Mouse (Mus musculus): Measurements from ENCODE around the gene Slc22a4.
A peak's percentile ranks its signal among the peaks of the same experiment; 100 is the strongest.

Slc22a4 gene

DNA sequence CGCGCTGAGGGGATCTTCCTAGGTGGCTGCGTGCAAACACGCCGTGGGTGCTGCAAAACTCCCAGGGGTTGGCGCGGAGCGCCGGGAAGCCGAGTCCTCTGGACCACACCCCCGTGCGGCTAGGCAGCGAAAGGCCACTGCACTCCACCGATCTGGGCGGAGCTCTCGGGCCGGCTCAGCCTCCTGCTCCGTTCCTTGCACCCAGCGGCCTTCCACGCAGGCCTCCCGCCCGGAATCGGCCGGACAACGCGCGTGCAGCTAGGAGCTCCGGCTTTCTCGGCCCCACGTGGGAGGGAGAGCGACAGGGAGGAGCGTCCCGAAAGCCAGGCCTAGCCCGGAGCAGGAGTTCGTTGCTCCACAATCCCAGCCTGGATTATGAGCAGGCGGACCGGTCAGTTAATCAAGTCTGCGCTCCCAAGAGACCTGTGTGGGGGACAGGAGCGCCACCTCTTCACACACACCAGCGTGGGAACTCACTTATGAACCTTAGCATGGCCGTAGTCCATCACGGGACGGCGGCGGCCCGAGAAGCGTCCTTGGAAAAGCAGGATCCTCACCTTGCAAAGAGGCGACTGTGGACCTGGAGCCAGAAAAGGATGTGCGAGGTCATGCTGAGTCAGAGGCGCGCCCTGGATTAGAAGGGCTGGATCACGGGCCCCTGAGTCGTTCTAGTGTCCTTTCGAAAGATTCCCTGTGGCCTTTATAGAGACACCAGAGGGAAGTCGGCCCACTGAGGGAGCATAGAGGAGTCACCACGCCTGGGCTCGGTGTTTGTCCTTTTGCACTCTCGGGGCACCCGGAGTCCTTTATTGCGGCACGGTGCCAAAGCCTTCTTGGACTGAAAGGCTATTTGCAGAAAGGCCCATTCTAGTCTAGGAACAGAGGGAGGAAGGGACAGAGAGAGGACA lies at the start of gene Slc22a4:
TSS of gene Slc22a4 (minus strand) at position 47 of the 908 bp plus-strand sequence.
- ATAC-seq (ENCODE audit: insufficient number of reproducible peaks, low FRiP score, low TSS enrichment): peak; percentile 81

DNA sequence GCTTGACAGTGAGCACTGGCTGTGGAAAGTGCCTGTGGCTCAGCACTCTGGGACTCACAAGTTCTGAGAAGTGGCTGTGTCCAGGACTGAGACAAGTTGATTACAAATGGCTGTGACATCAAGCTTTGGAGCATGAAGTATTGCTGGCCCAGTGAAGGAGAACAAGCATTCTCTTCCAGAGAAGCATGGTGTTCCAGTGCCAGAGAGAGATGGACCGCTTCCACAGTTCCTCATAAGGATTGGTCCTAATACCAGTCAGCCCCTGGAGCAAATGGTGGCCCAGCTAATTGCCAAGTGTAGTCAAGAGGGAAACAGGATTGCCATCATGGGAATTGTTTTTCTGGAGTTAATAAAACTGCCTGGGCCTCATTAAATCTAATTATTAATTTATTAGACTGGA lies 48.2 kb upstream of the Slc22a4 start:
- ATAC-seq (ENCODE audit: insufficient number of reproducible peaks, low FRiP score, low TSS enrichment): no peak

GRCm38 (mm10) chr11:54075353-54075752 lies 47.5 kb upstream of the Slc22a4 start:
- ATAC-seq (ENCODE audit: insufficient number of reproducible peaks, low FRiP score, low TSS enrichment): no peak

- ATAC-seq (ENCODE audit: insufficient number of reproducible peaks, low FRiP score, low TSS enrichment): no peak
These were observed 45.4 kb upstream of the Slc22a4 start for GRCm38 (mm10) chr11:54073291-54073690.

DNA sequence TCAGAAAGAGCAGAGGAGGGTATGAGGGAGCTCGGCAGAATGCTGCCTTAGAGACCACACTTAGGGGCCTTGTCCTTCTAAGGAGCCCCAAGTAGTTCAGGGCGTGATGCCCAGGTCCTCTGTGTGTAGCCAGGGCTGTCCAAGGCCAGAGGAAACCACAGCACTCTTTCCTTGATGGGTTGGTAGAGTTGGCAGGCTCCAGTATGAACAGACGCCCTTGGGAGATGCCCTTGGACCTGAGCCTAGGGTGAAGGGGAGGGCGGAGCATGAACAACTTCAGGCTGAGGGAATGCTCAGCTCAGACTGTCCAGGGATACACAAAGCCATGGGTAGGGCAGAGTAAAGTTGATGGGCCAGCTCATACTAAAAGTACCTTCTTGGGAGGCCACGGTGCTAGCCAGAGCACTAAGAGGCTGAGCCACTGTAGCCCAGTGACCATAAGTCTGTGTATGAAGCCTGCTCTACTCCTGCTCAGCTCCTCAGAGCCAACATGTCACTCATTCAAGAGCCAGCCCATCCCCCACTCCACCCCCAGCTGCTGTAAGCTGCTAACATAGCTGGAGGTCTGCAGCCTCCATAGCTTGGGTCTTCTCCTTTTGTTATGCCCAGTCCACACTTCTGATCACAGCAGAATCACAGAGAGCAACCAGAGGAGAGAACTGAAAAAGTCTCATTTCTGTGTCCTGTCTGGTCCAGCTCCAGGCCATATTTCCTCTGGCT lies 44.0 kb upstream of the Slc22a4 start:
- ATAC-seq (ENCODE audit: insufficient number of reproducible peaks, low FRiP score, low TSS enrichment): peak; percentile 38; the same call in 1 of the 2 replicates

DNA sequence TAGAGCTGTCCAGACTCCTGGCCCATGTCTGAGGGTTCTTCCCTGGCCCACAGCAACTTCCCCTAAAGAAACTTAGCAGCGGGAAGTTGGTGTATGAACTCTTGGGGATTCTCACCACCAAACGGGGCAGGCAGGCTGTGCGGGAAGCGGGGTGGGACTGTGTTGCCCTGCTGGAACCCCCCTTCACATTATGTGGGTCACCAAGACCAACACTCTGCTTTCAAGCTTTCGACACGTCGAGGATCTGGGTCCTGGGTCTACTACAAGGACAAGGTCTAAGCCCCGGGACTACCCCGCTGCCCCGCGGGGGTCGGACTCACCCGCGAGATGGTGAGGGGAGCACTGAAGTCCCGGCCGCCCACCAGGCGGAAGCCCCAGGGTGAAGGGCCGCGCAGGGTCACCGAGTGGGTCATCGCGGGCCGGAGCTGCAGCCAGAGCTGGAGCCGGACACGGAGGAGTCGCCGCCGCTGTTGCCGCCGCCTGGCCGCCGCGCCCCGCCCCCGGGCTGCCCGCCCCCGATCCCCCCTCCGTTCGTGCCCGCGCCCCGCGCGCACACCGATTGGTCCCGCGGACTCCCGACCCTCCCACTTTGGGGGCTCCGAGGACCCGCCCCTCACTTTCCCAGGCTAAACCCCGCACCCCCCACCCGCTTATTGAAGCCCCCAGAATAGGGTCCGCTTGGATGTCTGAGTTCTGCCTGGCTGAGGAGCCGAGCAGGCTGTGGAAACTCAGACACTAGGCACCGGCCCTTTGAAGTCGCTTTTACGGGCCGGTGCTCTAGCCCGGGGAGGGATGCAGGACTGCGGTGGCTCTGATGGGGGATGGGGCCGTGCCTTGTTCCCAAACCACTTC lies 40.9 kb upstream of the Slc22a4 start, which contains the start of gene Pdlim4:
TSS of gene Pdlim4 (minus strand) at position 495 of the 852 bp plus-strand sequence.
- no peak for ATAC-seq (ENCODE audit: insufficient number of reproducible peaks, low FRiP score, low TSS enrichment)

DNA sequence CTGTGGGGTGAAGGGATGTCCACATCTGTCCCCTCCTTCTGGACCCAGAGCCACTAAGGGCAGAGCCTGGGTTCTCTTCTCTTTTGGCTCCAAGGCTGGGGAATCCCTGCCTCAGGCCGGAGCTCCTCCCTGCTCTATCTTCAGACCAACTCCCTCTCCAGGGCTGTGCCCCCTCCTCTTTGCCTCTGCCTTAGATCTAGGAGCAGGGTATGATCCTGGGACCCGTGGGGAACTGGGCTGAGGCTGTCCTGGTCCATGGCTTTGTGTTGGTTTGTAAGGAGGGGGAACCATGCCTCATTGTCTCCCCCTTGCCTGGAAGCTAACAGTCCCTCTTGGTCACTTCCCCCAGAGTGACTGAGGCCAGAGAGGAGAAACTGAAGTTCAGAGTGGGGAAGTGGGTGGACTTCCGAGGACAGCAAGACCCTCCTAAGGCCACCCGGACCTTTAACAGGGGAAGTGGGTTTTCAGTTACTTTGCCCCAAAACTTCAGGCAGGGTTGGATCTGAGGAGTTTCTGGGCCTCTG lies 40.2 kb upstream of the Slc22a4 start:
- no peak for ATAC-seq (ENCODE audit: insufficient number of reproducible peaks, low FRiP score, low TSS enrichment)

DNA sequence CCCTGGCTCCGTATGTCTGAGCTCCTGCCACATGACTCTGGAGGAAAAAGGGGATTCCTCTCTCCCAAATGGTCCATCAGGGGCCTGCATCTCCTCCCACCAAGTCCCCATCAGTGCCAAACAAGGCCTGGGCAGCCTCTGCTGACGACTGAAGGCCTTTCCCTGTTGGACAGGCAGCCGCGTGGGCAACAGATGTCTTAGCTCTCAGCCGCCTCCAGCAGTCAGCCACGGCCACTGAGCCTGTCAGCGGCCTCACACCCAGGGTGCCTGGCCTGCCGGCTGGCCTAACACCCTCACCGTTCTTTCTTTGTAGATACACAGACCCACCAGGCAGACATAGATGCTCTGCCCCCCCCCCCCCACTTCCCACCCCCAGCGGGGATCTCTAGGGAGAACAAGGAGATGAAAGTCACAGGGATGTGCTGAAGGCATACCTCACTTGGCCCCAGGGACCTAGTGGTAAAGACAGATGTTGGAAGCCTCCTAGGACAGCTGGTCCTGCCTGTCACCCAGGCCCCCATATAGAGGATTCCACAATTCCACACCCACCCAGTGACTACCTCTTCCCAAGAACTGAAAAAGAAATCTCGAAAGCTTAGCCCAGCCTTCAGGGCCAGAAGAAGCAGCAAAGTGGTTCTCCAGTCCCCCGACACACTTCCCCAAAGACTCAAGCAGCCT lies 39.6 kb upstream of the Slc22a4 start:
- no peak for ATAC-seq (ENCODE audit: insufficient number of reproducible peaks, low FRiP score, low TSS enrichment)

GRCm38 (mm10) chr11:54066400-54066799 lies 38.5 kb upstream of the Slc22a4 start:
- no peak for ATAC-seq (ENCODE audit: insufficient number of reproducible peaks, low FRiP score, low TSS enrichment)

- ATAC-seq (ENCODE audit: insufficient number of reproducible peaks, low FRiP score, low TSS enrichment): no peak
These were observed 38.0 kb upstream of the Slc22a4 start for GRCm38 (mm10) chr11:54065915-54066178.

DNA sequence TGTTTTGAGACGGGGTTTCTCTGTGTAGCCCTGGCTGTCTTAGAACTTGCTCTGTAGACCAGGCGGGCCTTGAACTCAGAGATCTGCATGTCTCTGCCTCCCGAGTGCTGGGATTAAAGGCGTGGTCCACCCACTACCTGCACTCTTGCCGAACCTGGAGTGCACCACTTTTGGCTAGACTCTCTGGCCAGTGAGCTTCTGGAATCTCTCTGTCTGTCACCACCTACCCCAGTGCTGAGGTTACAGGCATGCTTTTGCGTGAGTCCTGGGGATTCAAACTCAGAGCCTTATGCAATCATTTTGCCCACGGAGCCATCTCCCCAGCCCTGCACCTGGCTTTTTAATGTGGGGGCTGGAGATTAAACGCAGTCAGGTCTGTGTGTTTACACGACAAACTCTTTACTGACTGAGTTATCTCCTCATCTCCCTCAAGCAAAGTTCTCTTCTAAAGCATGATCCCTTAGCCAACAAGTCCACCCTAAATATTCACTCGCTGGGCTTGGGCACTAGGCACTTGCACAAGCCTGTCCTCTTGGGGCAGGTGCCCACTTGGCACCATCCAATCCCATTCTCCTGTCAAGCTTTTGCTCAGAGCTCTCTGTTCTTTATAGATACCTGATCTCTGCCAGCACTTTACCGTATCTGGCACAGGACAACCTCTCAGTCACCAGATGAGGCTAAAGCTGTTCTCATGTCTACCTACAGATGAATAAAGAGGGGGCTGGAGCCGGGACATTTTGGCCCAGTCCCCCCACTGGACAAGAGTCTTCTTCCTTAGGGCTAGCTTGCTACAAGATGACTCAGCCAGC lies 37.4 kb upstream of the Slc22a4 start:
- no peak for ATAC-seq (ENCODE audit: insufficient number of reproducible peaks, low FRiP score, low TSS enrichment)

DNA sequence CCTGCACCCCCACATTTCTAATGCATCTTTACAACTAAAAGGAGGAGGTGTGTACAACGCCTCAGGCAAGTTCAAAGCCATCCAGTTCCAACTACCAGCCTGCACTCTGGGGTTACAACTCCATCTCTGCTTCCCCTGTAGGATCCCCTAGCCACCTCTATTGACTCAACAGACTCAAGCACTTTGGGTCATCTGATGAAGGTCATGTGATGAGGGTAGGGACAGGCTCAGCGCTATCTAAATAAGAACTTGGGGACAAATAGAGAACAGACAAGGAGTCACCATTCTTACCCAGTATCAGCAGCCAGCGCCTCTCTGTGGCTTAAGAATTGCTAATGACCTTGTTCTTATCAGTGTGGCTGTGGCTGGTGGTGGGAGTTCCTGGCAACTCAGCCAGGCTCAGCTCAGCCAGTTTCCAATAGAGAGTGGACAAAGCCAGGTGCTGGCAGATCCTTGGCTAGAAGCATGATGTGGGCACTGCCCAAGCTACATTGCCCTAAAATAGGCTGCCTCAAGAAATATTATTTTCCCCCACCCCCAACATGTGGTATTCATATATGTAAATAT lies 36.6 kb upstream of the Slc22a4 start:
- no peak for ATAC-seq (ENCODE audit: insufficient number of reproducible peaks, low FRiP score, low TSS enrichment)

GRCm38 (mm10) chr11:54063472-54063775 lies 35.5 kb upstream of the Slc22a4 start:
- no peak for ATAC-seq (ENCODE audit: insufficient number of reproducible peaks, low FRiP score, low TSS enrichment)

- ATAC-seq (ENCODE audit: insufficient number of reproducible peaks, low FRiP score, low TSS enrichment): no peak
These were observed 35.0 kb upstream of the Slc22a4 start for GRCm38 (mm10) chr11:54062753-54063471.

GRCm38 (mm10) chr11:54062086-54062752 lies 34.3 kb upstream of the Slc22a4 start:
- ATAC-seq (ENCODE audit: insufficient number of reproducible peaks, low FRiP score, low TSS enrichment): no peak

DNA sequence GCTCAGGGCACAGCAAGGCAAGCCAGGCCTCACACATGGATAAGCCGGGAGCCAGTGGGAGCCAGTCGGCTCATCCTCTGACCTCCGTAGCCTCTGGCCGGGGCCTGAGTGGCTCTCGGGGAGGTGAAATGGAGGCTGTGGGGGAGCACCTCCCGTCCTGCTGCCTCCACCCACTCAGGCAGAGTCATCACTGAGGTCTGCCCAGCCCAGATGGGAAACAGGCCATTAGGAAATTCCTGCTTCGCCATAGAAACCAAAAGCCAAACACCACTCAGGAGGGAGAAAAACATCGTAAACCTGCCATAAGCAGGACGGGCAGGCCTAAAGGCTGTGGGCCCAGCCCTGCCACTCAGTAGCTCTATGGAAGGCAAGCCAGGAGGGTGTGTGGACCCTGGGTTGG lies 32.4 kb upstream of the Slc22a4 start:
- ATAC-seq (ENCODE audit: insufficient number of reproducible peaks, low FRiP score, low TSS enrichment): no peak

DNA sequence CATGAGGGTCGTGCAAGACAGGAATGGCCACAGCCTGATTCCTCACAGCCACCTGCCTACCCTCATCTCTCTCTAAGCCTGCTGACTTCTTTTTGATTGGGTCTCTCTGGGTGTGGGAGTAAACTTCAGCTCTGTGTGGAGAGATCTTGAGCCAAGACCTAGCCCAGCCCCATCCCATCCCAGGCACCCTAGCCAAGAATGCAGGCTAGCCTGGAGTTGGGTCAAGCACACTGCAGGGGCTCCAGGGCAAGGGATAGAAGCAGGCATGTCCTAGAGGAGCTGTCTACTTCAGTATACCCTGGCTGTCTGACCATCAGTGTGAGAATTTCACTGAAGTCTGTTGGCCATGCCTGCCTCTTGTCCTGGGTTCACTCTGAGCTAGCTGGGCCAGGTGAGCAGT lies 31.6 kb upstream of the Slc22a4 start:
- ATAC-seq (ENCODE audit: insufficient number of reproducible peaks, low FRiP score, low TSS enrichment): no peak

DNA sequence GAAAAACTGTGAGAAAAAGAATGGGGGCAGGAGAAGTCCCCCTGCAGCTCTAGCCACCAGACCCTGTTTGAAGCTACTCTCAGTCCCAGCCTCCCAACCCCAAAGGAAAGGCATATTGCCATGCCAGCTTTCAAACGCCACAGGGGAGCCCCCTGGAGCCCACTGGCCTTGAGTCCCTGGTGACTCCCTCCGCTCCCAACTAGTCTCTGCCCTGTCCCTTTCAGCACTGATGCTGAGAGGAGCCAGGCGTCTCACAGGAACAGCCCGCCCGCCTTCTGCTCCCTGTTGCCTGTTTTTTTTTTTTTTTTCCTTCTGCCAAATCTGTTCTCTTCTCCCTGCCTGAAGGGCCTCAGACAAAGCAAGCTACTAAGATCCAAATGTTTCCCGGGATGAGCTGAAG lies 30.8 kb upstream of the Slc22a4 start:
- ATAC-seq (ENCODE audit: insufficient number of reproducible peaks, low FRiP score, low TSS enrichment): 0 out of 2 replicates have a peak, but pooled peaks have one; percentile 47

All from cerebellum, adult (tissue).